Mouse (Mus musculus): ENCODE measurements around the gene Slc25a33.
"Not testable (repeated sequence)": the region's sequence is repeated elsewhere in the genome, so short reads cannot be mapped to it uniquely, and the experiment has no call there.

The Slc25a33 gene

GRCm38 (mm10) chr4:149758423-149758822 lies 15.7 kb downstream of the Slc25a33 start:
- DNase-seq (ENCODE audit: low read depth) = no peak

GRCm38 (mm10) chr4:149756546-149756945 lies 17.5 kb downstream of the Slc25a33 start:
- DNase-seq (ENCODE audit: low read depth) = not testable (repeated sequence)

- DNase-seq (ENCODE audit: low read depth) = no peak
Measured at GRCm38 (mm10) chr4:149752836-149753235, 21.2 kb downstream of the Slc25a33 start.

- DNase-seq (ENCODE audit: low read depth) = peak; percentile 53
Measured at GRCm38 (mm10) chr4:149752124-149752799, 21.8 kb downstream of the Slc25a33 start.

- no peak for DNase-seq (ENCODE audit: low read depth)
Measured at GRCm38 (mm10) chr4:149750671-149751070, 23.4 kb downstream of the Slc25a33 start.

GRCm38 (mm10) chr4:149749663-149750015 lies 24.4 kb downstream of the Slc25a33 start:
- not testable (repeated sequence) for DNase-seq (ENCODE audit: low read depth)

- DNase-seq (ENCODE audit: low read depth) = no peak
Measured at GRCm38 (mm10) chr4:149749003-149749662, 24.9 kb downstream of the Slc25a33 start.

GRCm38 (mm10) chr4:149744119-149744518 lies 30.0 kb downstream of the Slc25a33 start:
- DNase-seq (ENCODE audit: low read depth) = no peak

GRCm38 (mm10) chr4:149742011-149742530 lies 32.0 kb downstream of the Slc25a33 start:
- no peak for DNase-seq (ENCODE audit: low read depth)

- no peak for DNase-seq (ENCODE audit: low read depth)
Measured at GRCm38 (mm10) chr4:149740301-149740700, 33.8 kb downstream of the Slc25a33 start.

- DNase-seq (ENCODE audit: low read depth) = no peak
Measured at GRCm38 (mm10) chr4:149739478-149739877, 34.6 kb downstream of the Slc25a33 start.

GRCm38 (mm10) chr4:149737383-149738324 lies 36.4 kb downstream of the Slc25a33 start, which contains the start of gene Tmem201:
Gene Tmem201, minus strand, starts transcription at chr4:149738044.
- peak; percentile 97 for DNase-seq (ENCODE audit: low read depth)

- DNase-seq (ENCODE audit: low read depth) = peak; percentile 30
Measured at GRCm38 (mm10) chr4:149736581-149736980, 37.5 kb downstream of the Slc25a33 start.

GRCm38 (mm10) chr4:149735624-149736250 lies 38.3 kb downstream of the Slc25a33 start:
- DNase-seq (ENCODE audit: low read depth) = no peak

GRCm38 (mm10) chr4:149734730-149735475 lies 39.2 kb downstream of the Slc25a33 start:
- DNase-seq (ENCODE audit: low read depth) = no peak

GRCm38 (mm10) chr4:149734246-149734645 lies 39.8 kb downstream of the Slc25a33 start:
- no peak for DNase-seq (ENCODE audit: low read depth)

- DNase-seq (ENCODE audit: low read depth) = no peak
Measured at GRCm38 (mm10) chr4:149733748-149734147, 40.3 kb downstream of the Slc25a33 start.

- DNase-seq (ENCODE audit: low read depth) = no peak
Measured at GRCm38 (mm10) chr4:149732800-149733199, 41.3 kb downstream of the Slc25a33 start.

- no peak for DNase-seq (ENCODE audit: low read depth)
Measured at GRCm38 (mm10) chr4:149732313-149732712, 41.8 kb downstream of the Slc25a33 start.

- DNase-seq (ENCODE audit: low read depth) = no peak
Measured at GRCm38 (mm10) chr4:149730827-149731226, 43.2 kb downstream of the Slc25a33 start.

- DNase-seq (ENCODE audit: low read depth) = peak; percentile 41
Measured at GRCm38 (mm10) chr4:149728810-149729209, 45.3 kb downstream of the Slc25a33 start.
